Mouse (Mus musculus) embryonic facial prominence, embryonic 10.5 days (tissue): ENCODE results near the gene Susd6. TPM values are rescaled to one million over a fixed set of nuclear protein-coding genes. Genes with fewer than 3 reads are reported as not detected.

ENCODE experiments used
- DNase-seq: peaks from one replicate; pipeline ENCODE4 v3.0.0-alpha.2; 2017; ENCODE audit warnings: low spot score
- H3K27ac ChIP-seq: fragments of 300-500 bp; sonication (generic); replicated peaks from 2 replicates; pipeline ENCODE4 v1.5.1; 2016; ENCODE audit warnings: mild to moderate bottlenecking
- H3K27me3 ChIP-seq: fragments of 300-500 bp; sonication (generic); replicated peaks from 2 replicates; pipeline ENCODE4 v1.6.1; 2016; ENCODE audit warnings: low read depth, mild to moderate bottlenecking; ENCODE audit not compliant: poor library complexity, severe bottlenecking
- H3K36me3 ChIP-seq: fragments of 300-500 bp; sonication (generic); replicated peaks from 2 replicates; pipeline ENCODE4 v1.6.1; 2016; ENCODE audit warnings: mild to moderate bottlenecking, moderate library complexity
- H3K4me1 ChIP-seq: fragments of 300-500 bp; sonication (generic); 2 replicates; pipeline ENCODE4 v1.6.1; 2016
- H3K4me3 ChIP-seq: fragments of 300-500 bp; sonication (generic); 2 replicates; pipeline ENCODE4 v1.5.1; 2016; ENCODE audit warnings: mild to moderate bottlenecking, moderate library complexity
- H3K9me3 ChIP-seq: fragments of 300-500 bp; sonication (generic); 2 replicates; pipeline ENCODE4 v1.6.1; 2016; ENCODE audit warnings: mild to moderate bottlenecking
- WGBS: fragments of 180-500 bp; shearing (Covaris S2); methylation state at CpG from one replicate; pipeline ENCODE4 v1.1.7; 2016; 5-methylcytosine and 5-hydroxymethylcytosine counted together
- polyA plus RNA-seq: library from polyadenylated mRNA; unstranded; fragments of >200 nt; fragmentation: Nextera tagmentation; extraction: Ambion mirVana; gene quantifications from 2 replicates; pipeline ENCODE4 v1.2.1, GENCODE M21; 2016

Susd6 gene
- polyA plus RNA-seq, 1 experiment from 2014 or later: 13.8 TPM

DNA sequence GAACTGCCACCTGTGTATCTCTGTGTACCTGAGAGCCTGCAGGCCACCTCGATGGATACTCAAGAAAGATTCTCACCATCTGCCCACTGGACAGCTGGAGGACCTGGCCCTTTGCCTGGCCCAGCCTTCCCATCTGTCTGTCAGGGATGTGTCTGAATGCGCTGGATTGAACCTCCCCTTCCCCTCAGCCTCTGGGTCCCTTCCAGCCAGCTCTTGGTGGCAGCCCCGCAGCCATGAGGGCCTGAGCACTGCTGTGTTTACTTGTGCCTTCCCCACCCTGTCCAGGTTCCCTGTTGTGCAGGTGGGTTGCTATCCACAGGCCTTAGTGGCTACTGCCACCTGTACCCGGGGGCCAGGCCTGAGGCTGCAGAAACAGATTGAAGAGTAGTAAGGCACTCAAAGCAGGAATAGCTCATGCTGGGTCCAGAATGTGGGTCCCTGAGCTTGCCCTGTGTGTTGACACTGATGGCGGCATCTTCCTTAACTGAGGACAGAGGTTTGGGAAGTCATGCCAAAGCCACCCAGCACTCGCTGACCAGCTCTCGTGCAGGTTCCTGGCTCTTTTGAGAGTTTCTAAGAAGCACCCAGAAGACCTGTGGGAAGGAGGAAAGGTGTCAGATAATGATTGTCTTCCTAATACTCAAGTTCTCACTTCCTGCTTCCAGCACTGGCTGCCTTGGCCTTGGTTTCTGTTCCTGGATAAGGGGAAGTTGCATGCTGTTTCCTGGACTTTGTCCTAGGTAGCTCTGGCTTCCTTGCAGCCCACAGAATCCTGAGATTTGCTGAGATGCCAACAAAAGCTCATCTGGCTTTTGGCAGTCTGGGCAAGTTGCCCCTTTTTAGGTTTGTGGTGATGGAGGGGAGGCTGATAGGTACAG is 87.1 kb downstream of the Susd6 start:
- no peak overlapping the region for H3K4me3 ChIP-seq
- DNase-seq: no peak
- peaks cover 63% of the 10 kb centered on the region for H3K36me3 ChIP-seq
- 0 out of 2 replicates have a peak, but pooled peaks cover 8% of the 10 kb centered on the region for H3K4me1 ChIP-seq
- no peaks in the 10 kb centered on the region for H3K9me3 ChIP-seq
- no peak overlapping the region for H3K27ac ChIP-seq
- 92% methylated on average over 7 of the region's 7 CpGs for WGBS
- H3K27me3 ChIP-seq: no peaks in the 10 kb centered on the region

GRCm38 (mm10) chr12:80878093-80878430 is 87.8 kb downstream of the Susd6 start:
- Histone ChIP-seq H3K27me3 (no peaks in the 10 kb centered on the region), H3K27ac (no peak overlapping the region), H3K4me1 (0 out of 2 replicates have a peak, but pooled peaks cover 8% of the 10 kb centered on the region), H3K9me3 (no peaks in the 10 kb centered on the region), H3K4me3 (no peak overlapping the region), H3K36me3 (peaks cover 61% of the 10 kb centered on the region)
- 92% methylated on average over 6 of the region's 6 CpGs for WGBS
- no peak for DNase-seq

GRCm38 (mm10) chr12:80878653-80879052 is 88.3 kb downstream of the Susd6 start:
- 81% methylated on average over 3 of the region's 3 CpGs for WGBS
- Histone ChIP-seq H3K27ac (no peak overlapping the region), H3K4me1 (0 out of 2 replicates have a peak, but pooled peaks cover 8% of the 10 kb centered on the region), H3K36me3 (peaks cover 56% of the 10 kb centered on the region), H3K9me3 (no peaks in the 10 kb centered on the region), H3K4me3 (no peak overlapping the region), H3K27me3 (no peaks in the 10 kb centered on the region)
- no peak for DNase-seq

DNA sequence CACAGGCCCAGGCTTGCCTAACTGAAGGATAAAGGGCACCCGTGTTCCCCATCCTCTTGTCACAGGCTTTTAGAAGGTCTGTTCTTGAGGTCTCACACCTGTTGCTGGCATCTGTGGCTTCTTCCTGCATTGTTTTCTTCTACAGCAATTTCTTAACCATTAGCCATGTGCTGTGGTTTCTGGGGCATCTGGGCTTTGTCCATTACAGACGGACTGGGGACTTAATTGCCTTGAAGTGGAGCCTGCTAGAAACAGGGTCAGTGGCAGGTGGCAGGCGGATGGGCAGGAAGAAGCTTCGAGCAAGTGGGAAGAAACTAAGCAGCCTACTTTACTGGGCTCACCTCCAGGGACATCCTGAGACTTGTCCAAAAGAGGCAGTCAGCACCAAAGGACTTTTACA is 89.0 kb downstream of the Susd6 start:
- no peak for DNase-seq
- 74% methylated on average over 4 of the region's 4 CpGs for WGBS
- 0 out of 2 replicates have a peak, but pooled peaks cover 8% of the 10 kb centered on the region for H3K4me1 ChIP-seq
- H3K4me3 ChIP-seq: no peak overlapping the region
- H3K9me3 ChIP-seq: no peaks in the 10 kb centered on the region
- H3K36me3 ChIP-seq: peaks cover 50% of the 10 kb centered on the region
- no peaks in the 10 kb centered on the region for H3K27me3 ChIP-seq
- H3K27ac ChIP-seq: no peak overlapping the region

GRCm38 (mm10) chr12:80881121-80881520 is 90.8 kb downstream of the Susd6 start:
- Histone ChIP-seq H3K9me3 (no peaks in the 10 kb centered on the region), H3K36me3 (peaks cover 33% of the 10 kb centered on the region), H3K4me1 (peaks cover 20% of the 10 kb centered on the region), H3K27ac (no peak overlapping the region), H3K27me3 (no peaks in the 10 kb centered on the region), H3K4me3 (no peak overlapping the region)
- 87% methylated on average over 3 of the region's 3 CpGs for WGBS
- DNase-seq: no peak

DNA sequence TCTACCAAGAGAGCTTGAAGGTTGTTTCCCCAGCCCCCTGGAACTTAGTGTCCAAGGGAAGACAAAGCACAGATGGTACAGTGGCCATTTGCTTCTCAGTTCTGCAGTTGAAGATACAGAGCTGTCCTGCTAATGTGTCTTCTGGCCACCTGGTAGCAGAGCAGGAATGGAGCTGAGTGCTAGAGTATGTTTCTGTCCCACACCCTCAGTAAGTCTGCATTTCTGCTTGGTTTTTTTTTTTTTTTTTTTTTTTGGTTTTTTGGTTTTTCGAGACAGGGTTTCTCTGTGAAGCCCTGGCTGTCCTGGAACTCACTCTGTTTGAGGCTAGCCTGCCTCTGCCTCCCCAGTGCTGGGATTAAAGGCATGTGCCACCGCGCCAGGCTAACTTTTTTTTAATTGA is 93.0 kb downstream of the Susd6 start:
- Histone ChIP-seq H3K9me3 (no peaks in the 10 kb centered on the region), H3K27ac (no peak overlapping the region), H3K36me3 (peaks cover 18% of the 10 kb centered on the region), H3K27me3 (no peaks in the 10 kb centered on the region), H3K4me3 (no peak overlapping the region), H3K4me1 (peaks cover 20% of the 10 kb centered on the region)
- 83% methylated on average over 3 of the region's 3 CpGs for WGBS
- no peak for DNase-seq

GRCm38 (mm10) chr12:80883881-80884280 is 93.6 kb downstream of the Susd6 start:
- no peaks in the 10 kb centered on the region for H3K27me3 ChIP-seq
- no peak for DNase-seq
- no peak overlapping the region for H3K4me3 ChIP-seq
- H3K27ac ChIP-seq: no peak overlapping the region
- peaks cover 17% of the 10 kb centered on the region for H3K4me1 ChIP-seq
- H3K36me3 ChIP-seq: peaks cover 15% of the 10 kb centered on the region
- no peaks in the 10 kb centered on the region for H3K9me3 ChIP-seq
- 69% methylated on average over 5 of the region's 5 CpGs for WGBS

DNA sequence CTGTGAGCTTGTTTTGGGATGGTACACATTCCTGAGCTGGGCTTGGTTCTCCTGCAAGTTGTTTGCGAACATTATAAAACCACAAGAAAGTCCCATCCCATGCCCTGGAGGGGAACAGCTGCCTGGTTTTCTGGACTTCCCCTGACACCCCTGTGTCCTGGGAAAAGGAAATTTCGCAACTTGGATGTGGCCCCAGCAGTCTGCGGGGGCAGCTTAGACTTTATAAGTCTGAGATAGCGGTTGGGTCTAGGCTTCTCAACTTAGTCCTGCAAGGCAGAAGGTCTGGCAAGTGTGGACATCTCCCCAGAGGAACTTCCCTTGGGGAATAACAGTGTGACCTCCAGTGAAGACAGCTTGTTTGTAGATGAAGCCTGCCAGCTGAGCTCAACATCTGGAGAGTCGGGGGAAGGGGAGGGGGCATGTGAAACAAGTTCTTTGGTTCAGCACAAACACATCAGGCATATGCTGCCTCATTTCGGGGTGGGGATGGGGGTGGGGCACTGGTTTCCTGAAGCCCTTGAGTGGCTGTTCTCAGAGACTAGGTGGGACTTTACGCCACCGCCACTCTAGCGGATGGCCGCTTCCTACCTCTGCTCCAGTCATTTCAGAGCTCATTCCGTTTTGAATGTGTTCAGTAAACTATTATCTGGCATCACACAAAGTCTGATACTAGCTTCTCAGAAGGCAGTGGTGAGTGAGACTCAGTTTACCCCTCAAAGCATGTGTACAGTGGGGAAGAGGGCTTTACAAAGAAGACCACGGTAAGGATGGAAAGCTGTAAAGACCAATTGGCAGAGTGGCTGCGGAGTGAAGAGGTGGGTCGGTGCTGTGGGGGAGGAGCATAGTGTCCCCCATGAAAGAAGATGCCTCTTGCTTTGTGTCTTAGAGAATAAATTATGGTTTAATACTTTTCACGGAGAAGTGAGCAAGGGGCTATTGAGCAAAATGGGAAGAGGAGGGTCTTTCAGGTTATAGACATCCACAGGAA is 95.3 kb downstream of the Susd6 start:
- no peaks in the 10 kb centered on the region for H3K27me3 ChIP-seq
- no peaks in the 10 kb centered on the region for H3K36me3 ChIP-seq
- H3K27ac ChIP-seq: no peak overlapping the region
- H3K4me1 ChIP-seq: peaks cover 12% of the 10 kb centered on the region
- H3K9me3 ChIP-seq: peaks cover 4% of the 10 kb centered on the region; the same call in 1 of the 2 replicates
- peak; percentile 50 for DNase-seq
- peak overlapping the region; percentile 12; the same call in 1 of the 2 replicates for H3K4me3 ChIP-seq
- WGBS: 52% methylated on average over 15 of the region's 15 CpGs

DNA sequence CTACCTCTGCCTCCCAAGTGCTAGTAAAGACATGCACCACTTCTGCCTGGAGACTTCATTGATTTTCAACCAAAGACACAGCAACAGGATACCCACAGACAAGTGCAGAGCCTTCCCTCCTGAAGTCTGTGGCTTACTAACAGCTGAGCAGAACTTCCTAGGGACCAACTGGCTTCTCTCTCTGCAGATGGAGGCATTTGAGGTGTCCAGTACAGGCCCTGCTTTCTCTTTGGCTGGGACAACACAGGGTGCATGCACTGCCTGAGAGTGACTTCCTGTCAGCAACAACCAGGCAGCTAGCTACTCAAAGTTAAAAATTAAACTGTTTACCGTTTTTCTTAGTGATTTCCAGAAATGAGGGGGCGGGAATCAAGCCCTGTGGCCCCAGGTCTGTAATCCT is 96.7 kb downstream of the Susd6 start:
- Histone ChIP-seq H3K27me3 (no peaks in the 10 kb centered on the region), H3K36me3 (no peaks in the 10 kb centered on the region), H3K27ac (no peak overlapping the region), H3K9me3 (peaks cover 4% of the 10 kb centered on the region; the same call in 1 of the 2 replicates), H3K4me3 (no peak overlapping the region), H3K4me1 (peaks cover 12% of the 10 kb centered on the region)
- DNase-seq: no peak
- 73% methylated on average over 2 of the region's 2 CpGs for WGBS

GRCm38 (mm10) chr12:80889331-80889730 is 99.0 kb downstream of the Susd6 start:
- DNase-seq: no peak
- Histone ChIP-seq H3K36me3 (no peaks in the 10 kb centered on the region), H3K27ac (no peak overlapping the region), H3K4me1 (peaks cover 14% of the 10 kb centered on the region), H3K4me3 (no peak overlapping the region), H3K9me3 (peaks cover 4% of the 10 kb centered on the region; the same call in 1 of the 2 replicates), H3K27me3 (no peaks in the 10 kb centered on the region)
- 91% methylated on average over 3 of the region's 3 CpGs for WGBS

DNA sequence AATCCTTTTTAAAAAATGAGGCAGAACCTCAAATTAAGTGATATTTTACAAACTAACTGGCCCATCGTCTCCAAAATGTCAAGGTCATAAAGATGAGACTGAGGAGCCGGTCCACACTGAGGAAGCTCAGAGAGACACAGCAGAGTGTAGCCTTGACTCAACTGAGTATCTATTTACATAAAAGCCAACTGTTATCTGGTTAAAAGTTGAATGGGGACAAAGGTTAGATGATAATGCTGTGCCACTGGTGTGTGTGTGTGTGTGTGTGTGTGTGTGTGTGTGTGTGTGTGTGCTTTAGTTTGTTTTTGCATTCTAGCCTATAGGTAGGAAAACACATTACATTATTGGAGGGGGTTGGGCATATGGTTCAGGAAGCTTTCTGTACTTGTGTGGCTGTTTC is 100.8 kb downstream of the Susd6 start:
- H3K36me3 ChIP-seq: no peaks in the 10 kb centered on the region
- 96% methylated on average over 2 of the region's 2 CpGs for WGBS

DNA sequence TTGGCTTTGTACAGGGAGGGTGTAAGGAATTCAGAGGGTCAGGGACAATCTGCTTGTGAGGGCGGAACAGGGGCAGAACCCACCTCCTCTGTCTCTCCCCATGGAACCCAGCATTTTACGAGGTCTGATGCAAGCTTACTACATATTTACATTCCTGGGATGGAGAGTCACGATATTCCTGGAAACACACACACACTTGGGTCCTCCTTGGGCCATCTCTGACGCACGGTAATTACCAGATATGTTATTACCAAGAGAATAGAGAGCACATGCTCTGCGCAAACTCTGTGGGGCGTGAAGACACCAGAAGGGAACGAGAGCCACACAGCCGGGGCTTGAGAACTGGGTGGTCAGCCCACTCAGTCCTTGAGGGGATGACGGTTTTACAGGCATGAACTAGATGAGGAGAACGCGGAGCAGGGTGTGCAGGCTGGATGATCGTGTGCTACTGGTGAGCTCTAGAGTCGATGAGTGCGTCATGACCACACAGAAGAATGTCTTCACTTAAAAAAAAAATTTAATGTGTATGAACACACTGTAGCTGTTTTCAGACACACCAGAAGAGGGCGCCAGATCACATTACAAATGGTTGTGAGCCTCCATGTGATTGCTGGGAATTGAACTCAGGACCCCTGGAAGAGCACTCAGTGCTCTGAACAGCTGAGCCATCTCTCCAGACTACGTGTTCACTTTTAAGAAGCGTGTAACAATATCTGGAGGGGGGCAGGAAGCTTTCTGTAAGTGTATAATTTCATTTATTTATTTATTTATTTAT is 103.6 kb downstream of the Susd6 start:
- no peak overlapping the region for H3K4me3 ChIP-seq
- H3K4me1 ChIP-seq: peaks cover 8% of the 10 kb centered on the region; the same call in 1 of the 2 replicates
- DNase-seq: no peak
- peaks cover 6% of the 10 kb centered on the region; the same call in 1 of the 2 replicates for H3K9me3 ChIP-seq
- no peak overlapping the region for H3K27ac ChIP-seq
- no peaks in the 10 kb centered on the region for H3K27me3 ChIP-seq
- no peaks in the 10 kb centered on the region for H3K36me3 ChIP-seq
- WGBS: 89% methylated on average over 18 of the region's 18 CpGs

More for the DNA sequence above, 100.8 kb downstream of the Susd6 start:
- no peak overlapping the region for H3K27ac ChIP-seq
- peaks cover 4% of the 10 kb centered on the region; the same call in 1 of the 2 replicates for H3K9me3 ChIP-seq
- peaks cover 8% of the 10 kb centered on the region; the same call in 1 of the 2 replicates for H3K4me1 ChIP-seq
- H3K4me3 ChIP-seq: no peak overlapping the region
- no peak for DNase-seq
- no peaks in the 10 kb centered on the region for H3K27me3 ChIP-seq
